Mouse (Mus musculus): ENCODE measurements at regions not wholly inside any gene's neighbourhood (a gene's known extent, or its start where the extent isn't known, plus 50 kb on each side); places are given as distances from the start of the nearest gene placed in this dataset.

- no peak for TF ChIP-seq CTCF (IDR thresholded peaks at IDR 0.05; ENCODE audit: low read depth)
- no peak for TF ChIP-seq EP300 (optimal IDR thresholded peaks at IDR 0.05)
These were observed 210.9 kb upstream of the Emcn start for GRCm38 (mm10) chr3:137129967-137130366.

Data from stomach, postnatal 0 days (tissue).